Mouse (Mus musculus): ENCODE data around the gene Gm20388.

The Gm20388 gene

GRCm38 (mm10) chr8:122575286-122575685 lies 2664.6 kb downstream of the Gm20388 start:
- DNase-seq (ENCODE audit: low spot score) = no peak

- peak; percentile 50 for DNase-seq (ENCODE audit: low spot score)
Observed at GRCm38 (mm10) chr8:122575735-122576647, 2665.3 kb downstream of the Gm20388 start.

GRCm38 (mm10) chr8:122576648-122577022 lies 2666.0 kb downstream of the Gm20388 start, which contains the start of gene Aprt:
Aprt (minus strand) TSS chr8:122576909.
- peak; percentile 98 for DNase-seq (ENCODE audit: low spot score)

- DNase-seq (ENCODE audit: low spot score) = no peak
Observed at GRCm38 (mm10) chr8:122577116-122577515, 2666.5 kb downstream of the Gm20388 start.

GRCm38 (mm10) chr8:122579196-122579595 lies 2668.6 kb downstream of the Gm20388 start:
- DNase-seq (ENCODE audit: low spot score) = no peak

GRCm38 (mm10) chr8:122580926-122581325 lies 2670.3 kb downstream of the Gm20388 start:
- no peak for DNase-seq (ENCODE audit: low spot score)

- peak; percentile 93 for DNase-seq (ENCODE audit: low spot score)
Observed at GRCm38 (mm10) chr8:122584981-122585380, 2674.3 kb downstream of the Gm20388 start.

GRCm38 (mm10) chr8:122585411-122585891 lies 2674.8 kb downstream of the Gm20388 start:
- DNase-seq (ENCODE audit: low spot score) = peak; percentile 97

GRCm38 (mm10) chr8:122586171-122586570 lies 2675.5 kb downstream of the Gm20388 start:
- peak; percentile 64 for DNase-seq (ENCODE audit: low spot score)

GRCm38 (mm10) chr8:122586749-122587148 lies 2676.1 kb downstream of the Gm20388 start:
- DNase-seq (ENCODE audit: low spot score) = no peak

- DNase-seq (ENCODE audit: low spot score) = no peak
Observed at GRCm38 (mm10) chr8:122593240-122593639, 2682.6 kb downstream of the Gm20388 start.

- no peak for DNase-seq (ENCODE audit: low spot score)
Observed at GRCm38 (mm10) chr8:122593783-122594507, 2683.3 kb downstream of the Gm20388 start.

GRCm38 (mm10) chr8:122596031-122596430 lies 2685.4 kb downstream of the Gm20388 start:
- no peak for DNase-seq (ENCODE audit: low spot score)

GRCm38 (mm10) chr8:122600666-122601065 lies 2690.0 kb downstream of the Gm20388 start:
- DNase-seq (ENCODE audit: low spot score) = no peak

- no peak for DNase-seq (ENCODE audit: low spot score)
Observed at GRCm38 (mm10) chr8:122604640-122605039, 2694.0 kb downstream of the Gm20388 start.

- DNase-seq (ENCODE audit: low spot score) = no peak
Observed at GRCm38 (mm10) chr8:122605367-122605766, 2694.7 kb downstream of the Gm20388 start.

GRCm38 (mm10) chr8:122606810-122607209 lies 2696.2 kb downstream of the Gm20388 start:
- no peak for DNase-seq (ENCODE audit: low spot score)

GRCm38 (mm10) chr8:122610209-122610608 lies 2699.6 kb downstream of the Gm20388 start:
- DNase-seq (ENCODE audit: low spot score) = no peak

- DNase-seq (ENCODE audit: low spot score) = peak; percentile 61
Observed at GRCm38 (mm10) chr8:122610612-122611277, 2700.1 kb downstream of the Gm20388 start.

- DNase-seq (ENCODE audit: low spot score) = peak; percentile 100
Observed at GRCm38 (mm10) chr8:122611295-122612133, 2700.9 kb downstream of the Gm20388 start, which contains the start of the genes Galns and Trappc2l. Galns (minus strand) TSS chr8:122611463. Trappc2l (plus strand) TSS chr8:122611640.

Data from MN1 (cell line).